29 mouse cellular contexts compared by ENCODE assay signal in the genomic region with DNA sequence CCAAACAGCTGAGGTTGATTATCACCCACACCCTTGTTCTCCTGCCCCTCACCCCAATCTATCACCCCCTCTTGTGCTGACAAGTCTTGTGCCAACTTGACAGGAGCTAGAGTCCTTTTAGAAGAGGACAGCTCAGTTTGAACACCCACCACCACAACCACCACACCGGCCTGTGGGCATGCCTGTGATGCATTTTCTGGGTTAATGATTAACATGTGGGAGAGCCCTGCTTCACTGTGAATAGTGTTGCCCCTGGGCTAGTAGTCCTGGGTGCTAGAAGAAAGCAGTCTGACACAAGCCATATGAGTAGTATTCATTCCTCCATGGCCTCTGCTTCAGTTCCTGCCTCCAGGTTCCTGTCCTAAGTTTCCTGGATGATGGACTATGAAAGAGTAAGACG.
DNase-seq lines count a peak whose midpoint lies in the region; ATAC-seq and TF ChIP-seq lines count a peak whose summit lies in the region.
"Had no signal": no experiment of that assay in that cellular context is flagged by ENCODE, and none has a peak within 500 bp of the region (broad histone marks: within the 10 kb centered on the region; RNA-seq: fewer than 3 reads in every experiment).

No protein-coding gene starts in this region.

- H3K27me3 ChIP-seq in kidney, adult 2 months (replicated peaks; ENCODE audit: control insufficient read depth, insufficient read depth, low read length), result no peaks in the 10 kb centered on the region
- no peaks in the 10 kb centered on the region for H3K27me3 ChIP-seq in Patski
- no peaks in the 10 kb centered on the region for H3K27me3 ChIP-seq in forebrain, embryonic 14.5 days (replicated peaks; ENCODE audit: control insufficient read depth, insufficient read depth, low read length)
- H3K27me3 ChIP-seq: embryonic facial prominence, embryonic 13.5 days; forebrain, embryonic 12.5 days; heart, embryonic 12.5 days; heart, embryonic 15.5 days; hindbrain, embryonic 13.5 days had no signal

- no peaks in the 10 kb centered on the region for H3K36me3 ChIP-seq in kidney, adult 2 months (ENCODE audit: control insufficient read depth, insufficient read depth, low read length)
- H3K36me3 ChIP-seq in forebrain, embryonic 14.5 days (ENCODE audit: control insufficient read depth, insufficient read depth, low read length), result no peaks in the 10 kb centered on the region
- H3K36me3 ChIP-seq: embryonic facial prominence, embryonic 10.5 days; embryonic facial prominence, embryonic 13.5 days; forebrain, embryonic 12.5 days; heart, embryonic 12.5 days; heart, embryonic 15.5 days; hindbrain, embryonic 10.5 days; hindbrain, embryonic 13.5 days had no signal

- in situ Hi-C loops in Patski (cut with MboI; ENCODE audit: low pct_unique_long_range_greater_than_20kb), result no loop called here

- peak; percentile 54 for ATAC-seq in Patski
- no peak for ATAC-seq in forebrain, embryonic 14.5 days
- ATAC-seq: activated CD4-positive, CD25-positive, alpha-beta regulatory T cell, adult 4 months; CD4-positive, CD25-positive, alpha-beta regulatory T cell, adult 4 months; forebrain, embryonic 16.5 days; hindbrain, embryonic 16.5 days had no signal

- H3K9ac ChIP-seq in forebrain, embryonic 14.5 days (ENCODE audit: low read length), result no peak overlapping the region
- H3K9ac ChIP-seq: embryonic facial prominence, embryonic 13.5 days; forebrain, embryonic 12.5 days; heart, embryonic 12.5 days; heart, embryonic 15.5 days; hindbrain, embryonic 13.5 days had no signal

- H3K9me3 ChIP-seq in forebrain, embryonic 14.5 days (replicated peaks; ENCODE audit: control insufficient read depth, low read length), result no peaks in the 10 kb centered on the region
- H3K9me3 ChIP-seq: embryonic facial prominence, embryonic 10.5 days; forebrain, embryonic 12.5 days; heart, embryonic 12.5 days; heart, embryonic 15.5 days; hindbrain, embryonic 10.5 days; hindbrain, embryonic 13.5 days had no signal

- WGBS in kidney, adult 2 months, result 39% methylated on average over 2 of the region's 2 CpGs
- 88% methylated on average over 2 of the region's 2 CpGs for WGBS in forebrain, embryonic 14.5 days

- no peak for TF ChIP-seq POLR2A in kidney, adult 2 months (IDR thresholded peaks at IDR 0.05; ENCODE audit: low read depth, low read length)

- H3K27ac ChIP-seq in kidney, adult 2 months (ENCODE audit: insufficient read depth, low read depth, low read length), result no peak overlapping the region
- no peak overlapping the region for H3K27ac ChIP-seq in forebrain, embryonic 14.5 days (ENCODE audit: low read depth, low read length)
- H3K27ac ChIP-seq: embryonic facial prominence, embryonic 10.5 days; embryonic facial prominence, embryonic 13.5 days; forebrain, embryonic 12.5 days; heart, embryonic 15.5 days; hindbrain, embryonic 10.5 days; hindbrain, embryonic 13.5 days had no signal

- CTCF ChIA-PET in Patski (lab: Charles Lee), result no interaction called here

- no peaks in the 10 kb centered on the region for H3K4me1 ChIP-seq in kidney, adult 2 months (ENCODE audit: control insufficient read depth, insufficient read depth, low read length)
- no peaks in the 10 kb centered on the region for H3K4me1 ChIP-seq in forebrain, embryonic 14.5 days (ENCODE audit: control insufficient read depth, insufficient read depth, low read length)
- H3K4me1 ChIP-seq: embryonic facial prominence, embryonic 10.5 days; embryonic facial prominence, embryonic 13.5 days; forebrain, embryonic 12.5 days; hindbrain, embryonic 10.5 days; hindbrain, embryonic 13.5 days had no signal

- no peak overlapping the region for H3K4me2 ChIP-seq in forebrain, embryonic 14.5 days (ENCODE audit: low read length)
- H3K4me2 ChIP-seq: embryonic facial prominence, embryonic 13.5 days; forebrain, embryonic 12.5 days; heart, embryonic 12.5 days; heart, embryonic 15.5 days; hindbrain, embryonic 13.5 days had no signal

- H3K4me3 ChIP-seq in kidney, adult 2 months (ENCODE audit: insufficient read depth, low read depth, low read length), result no peak overlapping the region
- no peak overlapping the region for H3K4me3 ChIP-seq in forebrain, embryonic 14.5 days (ENCODE audit: low read depth, low read length)
- H3K4me3 ChIP-seq: embryonic facial prominence, embryonic 10.5 days; embryonic facial prominence, embryonic 13.5 days; erythroblast, embryonic 14.5 days; forebrain, embryonic 12.5 days; heart, embryonic 12.5 days; heart, embryonic 15.5 days; hindbrain, embryonic 10.5 days; hindbrain, embryonic 13.5 days had no signal

- TF ChIP-seq CTCF in kidney, adult 2 months (conservative IDR thresholded peaks at IDR 0.05; ENCODE audit: insufficient read depth, insufficient read length, low read depth, low read length), result no peak
- no peak for TF ChIP-seq CTCF in Patski (IDR thresholded peaks at IDR 0.05)

- POLR2A ChIA-PET in Patski (lab: Charles Lee), result no interaction called here

- peak; percentile 33 for DNase-seq in kidney, adult 2 months
- DNase-seq in kidney, postnatal 4 days, result no peak
- DNase-seq in kidney, postnatal 14 days, result peak; percentile 14
- DNase-seq in kidney, postnatal 10 days, result no peak
- DNase-seq in Patski (ENCODE audit: low read depth, low spot score), result no peak
- no peak for DNase-seq in forebrain, embryonic 14.5 days (ENCODE audit: low spot score)
- DNase-seq: adrenal gland, adult 8-10 months; adrenal gland, postnatal 25 days; cerebellum, adult 11-12 months; cerebellum, adult 8-10 months; cerebellum, postnatal 10 days; cerebellum, postnatal 36 days; embryo, embryonic 11 days; gastrocnemius, postnatal 10 days; gastrocnemius, postnatal 36 days; heart, postnatal 10 days; heart, postnatal 36 days had no signal

Comparison
In these comparisons a context has a peak if more than half of its experiments do, and no peak if none do; other contexts are left out.
1. DNase-seq: peak in kidney, adult 2 months (single experiment) and kidney, postnatal 14 days (single experiment); none in kidney, postnatal 4 days (0 of 2), kidney, postnatal 10 days (single experiment), Patski (single experiment) and forebrain, embryonic 14.5 days (single experiment).